Mouse (Mus musculus) heart, embryonic 15.5 days (tissue): ENCODE measurements at regions not wholly inside any gene's neighbourhood (a gene's known extent, or its start where the extent isn't known, plus 50 kb on each side); places are given as distances from the start of the nearest gene placed in this dataset.
"Not testable (repeated sequence)": the region's sequence is repeated elsewhere in the genome, so short reads cannot be mapped to it uniquely, and the experiment has no call there.

Experiments
- ATAC-seq: fragments of 200-750 bp; cut with Nextera tagmentation; replicated peaks from 2 replicates; pipeline ENCODE4 v1.8.0; 2017; ENCODE audit warnings: low read depth, moderate TSS enrichment; ENCODE audit not compliant: insufficient number of reproducible peaks, insufficient read depth, low FRiP score
- H3K27ac ChIP-seq: fragments of 300-500 bp; sonication (generic); 2 replicates; pipeline ENCODE4 v1.5.1; 2015; ENCODE audit warnings: mild to moderate bottlenecking, inconsistent platforms
- H3K27me3 ChIP-seq: fragments of 300-500 bp; sonication (generic); 2 replicates; pipeline ENCODE4 v1.6.1; 2015; ENCODE audit warnings: inconsistent platforms
- H3K36me3 ChIP-seq: fragments of 300-500 bp; sonication (generic); 2 replicates; pipeline ENCODE4 v1.6.1; 2015; ENCODE audit warnings: mild to moderate bottlenecking, inconsistent platforms
- H3K4me1 ChIP-seq: fragments of 300-500 bp; sonication (generic); replicated peaks from 2 replicates; pipeline ENCODE4 v1.6.1; 2015; ENCODE audit warnings: inconsistent platforms
- H3K4me2 ChIP-seq: fragments of 300-500 bp; sonication (generic); 2 replicates; pipeline ENCODE4 v1.6.1; 2015; ENCODE audit warnings: inconsistent platforms, mild to moderate bottlenecking, moderate library complexity
- H3K4me3 ChIP-seq: fragments of 300-500 bp; sonication (generic); 2 replicates; pipeline ENCODE4 v1.5.1; 2015; ENCODE audit warnings: mild to moderate bottlenecking, inconsistent platforms
- H3K9ac ChIP-seq: fragments of 300-500 bp; sonication (generic); 2 replicates; pipeline ENCODE4 v1.6.1; 2015; ENCODE audit warnings: mild to moderate bottlenecking, inconsistent platforms
- H3K9me3 ChIP-seq: fragments of 300-500 bp; sonication (generic); replicated peaks from 2 replicates; pipeline ENCODE4 v1.6.1; 2016; ENCODE audit warnings: inconsistent platforms
- WGBS: fragments of 180-500 bp; shearing (Covaris S2); methylation state at CpG from one replicate; pipeline ENCODE4 v1.1.7; 2015; ENCODE audit warnings: mixed read lengths; 5-methylcytosine and 5-hydroxymethylcytosine counted together

DNA sequence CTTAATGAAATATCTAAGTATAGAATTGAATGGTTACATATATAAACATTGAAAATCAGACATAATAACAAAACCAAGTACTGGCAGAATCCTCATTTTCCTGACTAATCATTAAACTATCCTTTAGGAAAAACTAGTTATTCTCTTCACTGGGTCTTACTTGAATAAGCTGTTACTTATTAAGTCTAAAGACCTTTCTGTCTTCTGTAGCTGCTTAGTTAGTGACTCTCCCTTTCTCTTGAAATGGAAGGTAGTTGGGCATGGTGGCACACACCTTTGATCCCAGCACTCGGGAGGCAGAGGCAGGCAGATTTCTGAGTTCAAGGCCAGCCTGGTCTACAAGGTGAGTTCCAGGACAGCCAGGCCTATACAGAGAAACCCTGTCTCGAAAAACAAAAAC is 135.9 kb upstream of the Abcb5 start:
- not testable (repeated sequence) for H3K9me3 ChIP-seq, H3K27me3 ChIP-seq, H3K4me1 ChIP-seq, H3K4me2 ChIP-seq, H3K27ac ChIP-seq, H3K36me3 ChIP-seq, H3K9ac ChIP-seq, ATAC-seq, H3K4me3 ChIP-seq
- 82% methylated on average over 2 of the region's 2 CpGs for WGBS

GRCm38 (mm10) chr12:119099736-119100135 is 133.5 kb upstream of the Abcb5 start:
- Histone ChIP-seq H3K4me2 (no peak overlapping the region), H3K27ac (peak overlapping the region; percentile 51), H3K9ac (no peak overlapping the region), H3K27me3 (no peaks in the 10 kb centered on the region), H3K36me3 (no peaks in the 10 kb centered on the region), H3K4me1 (peaks cover 10% of the 10 kb centered on the region), H3K4me3 (no peak overlapping the region), H3K9me3 (no peaks in the 10 kb centered on the region)
- peak; percentile 60; the same call in 1 of the 2 replicates for ATAC-seq

GRCm38 (mm10) chr12:119097814-119098213 is 131.6 kb upstream of the Abcb5 start:
- H3K4me1 ChIP-seq, result peaks cover 10% of the 10 kb centered on the region
- H3K4me2 ChIP-seq, result no peak overlapping the region
- ATAC-seq, result no peak
- no peaks in the 10 kb centered on the region for H3K36me3 ChIP-seq
- WGBS, result 13% methylated on average over 1 of the region's 1 CpGs
- no peaks in the 10 kb centered on the region for H3K9me3 ChIP-seq
- peak overlapping the region; percentile 73 for H3K27ac ChIP-seq
- H3K4me3 ChIP-seq, result no peak overlapping the region
- no peaks in the 10 kb centered on the region for H3K27me3 ChIP-seq
- H3K9ac ChIP-seq, result no peak overlapping the region

GRCm38 (mm10) chr12:119094314-119094713 is 128.1 kb upstream of the Abcb5 start:
- no peak for ATAC-seq

DNA sequence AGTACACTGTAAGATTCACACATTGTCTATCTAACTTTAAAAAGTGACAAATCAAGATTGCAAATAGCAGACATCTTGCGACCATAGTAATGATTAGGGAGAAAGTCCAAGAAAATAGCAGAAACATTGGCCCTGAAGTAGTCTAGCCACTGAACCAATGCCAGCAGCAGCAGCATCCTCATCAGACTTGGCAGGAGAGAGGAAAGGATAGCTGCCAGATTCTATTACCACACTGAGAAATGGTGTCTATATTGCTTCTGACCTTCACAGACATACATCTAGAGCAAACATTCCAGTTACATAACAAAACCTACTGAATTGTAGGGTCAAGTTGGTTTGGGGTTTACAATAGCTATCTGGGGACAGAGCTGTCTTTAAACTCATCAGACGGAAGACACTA is 127.2 kb upstream of the Abcb5 start:
- Histone ChIP-seq H3K27ac (no peak overlapping the region), H3K4me1 (peaks cover 5% of the 10 kb centered on the region; the same call in 1 of the 2 replicates), H3K36me3 (no peaks in the 10 kb centered on the region), H3K27me3 (no peaks in the 10 kb centered on the region), H3K9ac (no peak overlapping the region), H3K9me3 (no peaks in the 10 kb centered on the region), H3K4me2 (no peak overlapping the region), H3K4me3 (no peak overlapping the region)
- WGBS, result 85% methylated on average over 2 of the region's 2 CpGs
- no peak for ATAC-seq

More at GRCm38 (mm10) chr12:119094314-119094713, 128.1 kb upstream of the Abcb5 start:
- no peak overlapping the region for H3K4me3 ChIP-seq
- H3K4me2 ChIP-seq, result no peak overlapping the region
- no peaks in the 10 kb centered on the region for H3K36me3 ChIP-seq
- H3K27me3 ChIP-seq, result no peaks in the 10 kb centered on the region
- no peak overlapping the region for H3K9ac ChIP-seq
- H3K27ac ChIP-seq, result no peak overlapping the region
- no peaks in the 10 kb centered on the region for H3K9me3 ChIP-seq
- H3K4me1 ChIP-seq, result peaks cover 5% of the 10 kb centered on the region; the same call in 1 of the 2 replicates
- 86% methylated on average over 1 of the region's 1 CpGs for WGBS

DNA sequence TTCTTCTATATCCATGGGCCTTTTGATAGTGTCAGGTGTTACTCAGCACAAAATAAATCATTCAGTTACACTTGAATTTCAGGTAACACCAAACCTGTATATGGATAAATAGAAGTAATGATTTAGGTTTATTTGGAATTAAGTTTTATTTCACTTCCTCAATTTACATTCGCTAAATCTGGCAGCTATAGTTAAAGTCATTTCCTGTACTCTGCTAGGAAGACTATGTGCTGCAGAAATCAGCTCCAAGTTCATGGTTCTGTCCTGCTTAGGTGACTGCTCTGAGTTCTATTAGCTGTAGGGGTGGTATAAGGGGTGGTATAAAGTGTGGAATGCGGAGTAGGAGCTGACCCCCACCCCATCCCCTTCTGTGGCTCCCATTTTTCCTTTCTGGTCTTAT is 123.1 kb upstream of the Abcb5 start:
- Histone ChIP-seq H3K27ac (no peak overlapping the region), H3K36me3 (no peaks in the 10 kb centered on the region), H3K27me3 (no peaks in the 10 kb centered on the region), H3K9me3 (no peaks in the 10 kb centered on the region), H3K9ac (no peak overlapping the region), H3K4me3 (no peak overlapping the region), H3K4me2 (no peak overlapping the region), H3K4me1 (no peaks in the 10 kb centered on the region)
- 89% methylated on average over 2 of the region's 2 CpGs for WGBS
- ATAC-seq, result no peak

DNA sequence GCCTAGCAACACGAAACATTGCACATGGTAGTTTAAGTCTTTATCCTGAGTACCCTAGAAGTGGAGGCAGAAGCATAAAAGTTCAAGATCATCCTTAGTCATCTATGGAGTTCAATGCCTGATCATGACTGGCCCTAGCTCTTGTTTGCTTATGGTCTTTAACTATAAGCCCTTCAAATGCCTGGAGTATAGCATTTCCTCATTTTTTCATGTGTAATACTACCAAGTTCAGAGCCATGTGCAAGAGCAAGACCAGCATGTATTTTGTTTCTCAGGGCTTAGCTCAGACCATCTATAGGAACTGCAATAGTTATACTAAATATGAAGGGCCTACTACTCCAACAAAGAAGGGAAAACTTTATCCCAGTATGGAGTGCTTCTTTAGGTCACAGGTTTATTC is 122.4 kb upstream of the Abcb5 start:
- 80% methylated on average over 1 of the region's 1 CpGs for WGBS
- no peak overlapping the region for H3K4me3 ChIP-seq
- no peak overlapping the region for H3K4me2 ChIP-seq
- H3K9me3 ChIP-seq, result no peaks in the 10 kb centered on the region
- ATAC-seq, result no peak
- no peaks in the 10 kb centered on the region for H3K27me3 ChIP-seq
- H3K36me3 ChIP-seq, result no peaks in the 10 kb centered on the region
- H3K4me1 ChIP-seq, result no peaks in the 10 kb centered on the region
- no peak overlapping the region for H3K27ac ChIP-seq
- no peak overlapping the region for H3K9ac ChIP-seq

DNA sequence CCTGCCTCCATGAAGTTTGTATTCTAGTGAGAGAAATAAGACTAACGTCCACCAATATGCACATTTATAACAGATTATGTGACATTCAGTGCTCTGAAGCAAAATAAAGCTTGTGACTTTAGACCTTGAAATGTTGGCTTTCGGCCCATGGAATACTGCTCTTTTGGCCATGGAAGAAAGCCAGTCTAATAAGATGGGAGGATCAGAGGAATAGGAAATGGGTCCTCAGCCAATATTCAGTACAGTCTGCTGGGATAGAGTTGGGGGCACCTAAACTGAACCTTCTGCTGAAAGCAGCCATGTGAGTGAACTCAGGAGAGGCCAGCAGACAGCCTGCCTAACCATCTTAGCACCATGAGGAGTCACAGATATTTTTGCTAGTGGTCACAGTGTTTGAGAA is 118.6 kb upstream of the Abcb5 start:
- no peaks in the 10 kb centered on the region for H3K9me3 ChIP-seq
- ATAC-seq, result no peak
- H3K4me1 ChIP-seq, result no peaks in the 10 kb centered on the region
- WGBS, result 67% methylated on average over 2 of the region's 2 CpGs
- H3K4me2 ChIP-seq, result no peak overlapping the region
- no peaks in the 10 kb centered on the region for H3K27me3 ChIP-seq
- no peak overlapping the region for H3K4me3 ChIP-seq
- H3K27ac ChIP-seq, result no peak overlapping the region
- H3K9ac ChIP-seq, result no peak overlapping the region
- H3K36me3 ChIP-seq, result no peaks in the 10 kb centered on the region

- no peak for ATAC-seq
- H3K27me3 ChIP-seq, result no peaks in the 10 kb centered on the region
- no peak overlapping the region for H3K4me2 ChIP-seq
- no peak overlapping the region for H3K4me3 ChIP-seq
- H3K4me1 ChIP-seq, result no peaks in the 10 kb centered on the region
- no peaks in the 10 kb centered on the region for H3K36me3 ChIP-seq
- no peak overlapping the region for H3K27ac ChIP-seq
- H3K9me3 ChIP-seq, result no peaks in the 10 kb centered on the region
- no peak overlapping the region for H3K9ac ChIP-seq
Observed at GRCm38 (mm10) chr12:119082781-119083180, 116.6 kb upstream of the Abcb5 start.

DNA sequence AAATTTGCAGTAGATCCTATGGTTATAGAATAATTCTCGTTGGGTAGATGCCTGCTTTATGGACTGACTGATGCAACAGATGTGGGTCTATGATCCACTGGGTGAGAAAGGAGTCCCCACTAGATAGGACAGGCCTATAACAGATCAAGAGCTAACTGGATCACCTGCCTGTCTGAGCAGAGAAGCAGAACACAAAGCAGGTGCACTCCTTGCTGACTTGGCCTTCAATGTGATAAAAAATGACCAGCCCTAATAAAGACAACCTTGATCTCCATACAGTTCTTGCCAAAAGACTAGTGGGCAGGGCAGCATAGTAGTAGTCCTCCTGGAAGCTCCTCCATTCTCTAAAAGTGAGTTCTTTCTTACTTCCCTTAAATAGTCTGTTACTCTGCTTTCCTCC is 109.6 kb upstream of the Abcb5 start:
- H3K27ac ChIP-seq, result no peak overlapping the region
- no peaks in the 10 kb centered on the region for H3K4me1 ChIP-seq
- no peak overlapping the region for H3K4me2 ChIP-seq
- H3K4me3 ChIP-seq, result no peak overlapping the region
- H3K9me3 ChIP-seq, result no peaks in the 10 kb centered on the region
- H3K27me3 ChIP-seq, result no peaks in the 10 kb centered on the region
- 69% methylated on average over 1 of the region's 1 CpGs for WGBS
- H3K36me3 ChIP-seq, result no peaks in the 10 kb centered on the region
- no peak overlapping the region for H3K9ac ChIP-seq
- ATAC-seq, result no peak

- Histone ChIP-seq H3K4me1 (no peaks in the 10 kb centered on the region), H3K4me3 (no peak overlapping the region), H3K27ac (no peak overlapping the region), H3K4me2 (no peak overlapping the region), H3K9me3 (no peaks in the 10 kb centered on the region), H3K36me3 (no peaks in the 10 kb centered on the region), H3K9ac (no peak overlapping the region), H3K27me3 (no peaks in the 10 kb centered on the region)
- 84% methylated on average over 2 of the region's 2 CpGs for WGBS
- ATAC-seq, result no peak
Observed at GRCm38 (mm10) chr12:119074742-119075478, 108.7 kb upstream of the Abcb5 start.

- Histone ChIP-seq H3K4me2 (no peak overlapping the region), H3K27ac (no peak overlapping the region), H3K9ac (no peak overlapping the region), H3K27me3 (no peaks in the 10 kb centered on the region), H3K36me3 (no peaks in the 10 kb centered on the region), H3K9me3 (no peaks in the 10 kb centered on the region), H3K4me1 (no peaks in the 10 kb centered on the region), H3K4me3 (no peak overlapping the region)
- no peak for ATAC-seq
Observed at GRCm38 (mm10) chr12:119074147-119074546, 107.9 kb upstream of the Abcb5 start.
